Mouse (Mus musculus) ES-Bruce4 (cell line): ENCODE data around the gene Epha6. TPM values are rescaled to one million over a fixed set of nuclear protein-coding genes. Genes with fewer than 3 reads are reported as not detected.
A peak's percentile ranks its signal among the peaks of the same experiment; 100 is the strongest.

Experiments used
- H3K27ac ChIP-seq: 2 replicates; pipeline ENCODE4 v1.5.1; 2012; ENCODE audit warnings: low read length, inconsistent platforms; ENCODE audit not compliant: insufficient read depth
- H3K27me3 ChIP-seq: 2 replicates; pipeline ENCODE4 v1.6.1; 2012; ENCODE audit warnings: mild to moderate bottlenecking, low read length, inconsistent platforms; ENCODE audit not compliant: control insufficient read depth, poor library complexity, insufficient read depth, severe bottlenecking
- H3K36me3 ChIP-seq: 2 replicates; pipeline ENCODE4 v1.6.1; 2012; ENCODE audit warnings: inconsistent platforms, mild to moderate bottlenecking, low read length, moderate library complexity; ENCODE audit not compliant: control insufficient read depth, poor library complexity, insufficient read depth, severe bottlenecking
- H3K4me1 ChIP-seq: one replicate; pipeline ENCODE4 v1.8.1; 2011; ENCODE audit warnings: low read length; ENCODE audit not compliant: control insufficient read depth, insufficient read depth
- H3K4me3 ChIP-seq: 2 replicates; pipeline ENCODE4 v1.5.1; 2011; ENCODE audit warnings: low read depth, mild to moderate bottlenecking, low read length
- H3K9ac ChIP-seq: 2 replicates; pipeline ENCODE4 v1.6.1; 2012; ENCODE audit warnings: low read depth, mild to moderate bottlenecking, inconsistent platforms; ENCODE audit not compliant: poor library complexity, severe bottlenecking
- H3K9me3 ChIP-seq: replicated peaks from 2 replicates; pipeline ENCODE4 v1.6.1; 2012; ENCODE audit warnings: mild to moderate bottlenecking, low read length, inconsistent platforms; ENCODE audit not compliant: control insufficient read depth, poor library complexity, insufficient read depth, severe bottlenecking
- CTCF ChIP-seq: IDR thresholded peaks from one replicate; pipeline ENCODE4 v1.8.1; 2011; ENCODE audit warnings: low read depth, low read length
- EP300 ChIP-seq: IDR thresholded peaks from 2 replicates; pipeline ENCODE4 v1.6.1; 2011; ENCODE audit warnings: low read depth, low read length; ENCODE audit not compliant: insufficient read depth
- POLR2A ChIP-seq: IDR thresholded peaks from one replicate; pipeline ENCODE4 v1.8.1; 2011; ENCODE audit warnings: low read length; ENCODE audit not compliant: insufficient read depth
- polyA plus RNA-seq: library from polyadenylated mRNA; stranded (reverse); fragments of >200 nt; gene quantifications from 2 replicates; pipeline ENCODE4 v1.2.4, GENCODE M21; 2011; ENCODE audit warnings: low read depth; ENCODE audit not compliant: missing spikeins, insufficient read depth, insufficient read length

The Epha6 gene
- polyA plus RNA-seq, 1 experiment = not detected

DNA sequence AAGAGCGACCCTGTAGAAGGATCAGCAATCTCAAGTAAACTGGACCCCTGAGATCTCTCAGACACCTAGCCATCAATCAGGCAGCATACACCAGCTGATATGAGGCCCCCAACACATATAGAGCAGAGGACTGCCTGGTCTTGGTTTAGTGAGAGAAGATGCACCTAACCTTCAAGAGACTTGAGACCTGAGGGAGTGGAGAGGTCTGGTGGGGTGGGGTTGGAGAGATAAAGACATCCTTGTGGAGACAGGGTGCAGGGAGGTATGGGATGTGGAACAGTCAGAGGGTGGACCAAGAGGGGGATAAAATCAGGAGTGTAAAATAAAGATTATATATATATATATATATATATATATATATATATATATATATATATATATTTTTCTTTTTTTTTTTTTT is 105.8 kb downstream of the Epha6 start:
- Histone ChIP-seq H3K36me3 (no peaks in the 10 kb centered on the region), H3K4me3 (no peak overlapping the region), H3K9me3 (no peaks in the 10 kb centered on the region), H3K4me1 (no peaks in the 10 kb centered on the region), H3K27ac (no peak overlapping the region), H3K27me3 (no peaks in the 10 kb centered on the region), H3K9ac (no peak overlapping the region)
- no peak for TF ChIP-seq EP300

DNA sequence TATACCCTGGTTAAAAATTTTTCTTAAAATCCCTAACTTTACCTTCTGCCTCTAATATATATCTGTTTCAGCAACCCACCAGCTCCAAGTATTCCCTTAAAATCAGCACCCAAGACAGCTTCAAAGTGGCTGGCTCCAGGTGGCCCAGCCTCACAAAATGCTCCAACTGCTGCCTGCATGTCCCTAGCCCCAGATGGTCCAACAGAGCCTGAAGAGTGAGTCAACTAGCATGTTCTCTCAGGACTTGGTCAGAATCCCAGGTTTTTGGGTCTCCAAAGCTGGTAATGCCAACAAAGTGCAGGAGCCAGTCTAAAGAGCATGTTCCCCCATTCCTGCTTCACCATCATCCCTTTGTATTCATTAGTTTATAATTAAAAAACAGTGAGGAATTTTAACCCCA is 129.6 kb downstream of the Epha6 start:
- H3K27ac ChIP-seq = no peak overlapping the region
- no peaks in the 10 kb centered on the region for H3K27me3 ChIP-seq
- no peaks in the 10 kb centered on the region for H3K9me3 ChIP-seq
- no peaks in the 10 kb centered on the region for H3K36me3 ChIP-seq
- H3K9ac ChIP-seq = no peak overlapping the region
- no peaks in the 10 kb centered on the region for H3K4me1 ChIP-seq
- no peak for TF ChIP-seq POLR2A
- no peak for TF ChIP-seq CTCF
- TF ChIP-seq EP300 = no peak
- no peak overlapping the region for H3K4me3 ChIP-seq

DNA sequence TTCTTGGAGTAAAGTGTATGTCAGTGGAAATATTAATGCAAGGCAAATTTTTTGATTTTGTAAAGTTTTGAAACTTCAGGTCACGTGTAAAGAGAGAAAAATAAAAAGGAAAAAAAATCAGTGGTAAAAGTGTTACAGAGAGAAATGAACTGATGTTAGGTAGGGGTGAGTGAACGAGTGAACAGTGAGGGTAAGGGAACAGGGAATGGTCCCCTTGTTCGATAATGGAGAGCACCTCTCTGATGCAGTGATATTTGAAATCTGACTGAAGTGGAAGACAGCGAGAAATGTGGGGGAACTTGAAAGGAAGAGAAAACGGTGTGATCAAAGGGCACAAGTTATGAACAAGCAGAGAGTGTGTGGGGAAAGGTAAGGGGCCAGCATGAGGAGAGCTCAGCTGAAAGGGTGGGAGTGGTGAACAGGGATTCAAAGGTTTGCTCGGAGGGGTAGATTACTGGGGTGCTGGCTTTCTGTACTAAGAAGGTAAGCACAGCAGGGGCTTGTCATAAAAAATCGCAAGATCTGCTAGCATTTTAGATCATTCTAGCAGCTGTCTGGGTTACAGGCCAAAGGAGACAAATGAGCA is 137.0 kb downstream of the Epha6 start:
- Histone ChIP-seq H3K36me3 (no peaks in the 10 kb centered on the region), H3K4me1 (no peaks in the 10 kb centered on the region), H3K9me3 (no peaks in the 10 kb centered on the region), H3K4me3 (no peak overlapping the region), H3K27me3 (peaks cover 1% of the 10 kb centered on the region; the same call in 1 of the 2 replicates), H3K9ac (no peak overlapping the region), H3K27ac (no peak overlapping the region)
- TF ChIP-seq POLR2A (no peak), EP300 (no peak), CTCF (no peak)

DNA sequence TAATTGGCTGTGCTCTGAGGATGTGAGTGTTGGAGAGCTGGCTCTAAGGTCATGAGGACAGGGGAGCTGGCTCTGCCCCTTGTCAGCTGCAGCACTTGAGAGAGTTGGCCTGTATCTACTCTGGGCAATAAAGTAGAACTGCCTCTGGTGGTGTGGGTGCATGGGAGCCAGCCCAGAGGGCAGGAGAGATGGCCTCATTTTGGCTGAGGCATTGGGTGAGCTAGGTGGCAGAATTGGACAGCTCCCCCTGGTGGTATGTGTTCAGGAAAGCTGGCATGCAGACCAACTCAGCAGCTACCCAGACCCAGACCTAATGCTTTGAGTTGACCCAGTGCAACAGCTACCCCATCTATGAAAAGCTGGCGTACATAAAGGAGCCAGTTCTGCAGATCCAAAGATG is 170.0 kb downstream of the Epha6 start:
- Histone ChIP-seq H3K27me3 (no peaks in the 10 kb centered on the region), H3K36me3 (no peaks in the 10 kb centered on the region), H3K9me3 (no peaks in the 10 kb centered on the region), H3K4me3 (no peak overlapping the region), H3K9ac (no peak overlapping the region), H3K4me1 (no peaks in the 10 kb centered on the region), H3K27ac (no peak overlapping the region)
- no peak for TF ChIP-seq POLR2A
- no peak for TF ChIP-seq EP300
- peak; percentile 56 for TF ChIP-seq CTCF

DNA sequence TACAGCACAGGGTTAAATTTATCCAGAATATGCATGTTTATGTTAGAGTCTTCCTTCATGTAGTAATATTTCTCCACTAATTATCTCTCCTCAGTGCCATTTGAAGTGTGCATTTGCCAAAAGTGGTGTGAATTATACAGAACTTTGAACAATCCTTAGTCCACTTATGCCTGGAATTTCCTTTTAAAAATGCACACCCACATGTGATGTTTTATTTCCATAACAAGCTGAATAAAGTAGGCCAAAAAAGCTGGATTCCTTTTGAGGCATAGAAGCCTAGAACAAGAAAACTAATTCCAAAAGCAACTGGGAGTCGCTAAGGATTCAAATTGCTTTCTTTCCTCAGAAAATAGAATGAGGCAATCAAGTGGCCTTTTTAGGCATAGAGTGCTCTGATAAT is 171.1 kb downstream of the Epha6 start:
- Histone ChIP-seq H3K4me3 (no peak overlapping the region), H3K27me3 (no peaks in the 10 kb centered on the region), H3K9ac (no peak overlapping the region), H3K36me3 (no peaks in the 10 kb centered on the region), H3K27ac (no peak overlapping the region), H3K9me3 (no peaks in the 10 kb centered on the region), H3K4me1 (no peaks in the 10 kb centered on the region)
- no peak for TF ChIP-seq CTCF
- no peak for TF ChIP-seq POLR2A
- TF ChIP-seq EP300 = no peak

DNA sequence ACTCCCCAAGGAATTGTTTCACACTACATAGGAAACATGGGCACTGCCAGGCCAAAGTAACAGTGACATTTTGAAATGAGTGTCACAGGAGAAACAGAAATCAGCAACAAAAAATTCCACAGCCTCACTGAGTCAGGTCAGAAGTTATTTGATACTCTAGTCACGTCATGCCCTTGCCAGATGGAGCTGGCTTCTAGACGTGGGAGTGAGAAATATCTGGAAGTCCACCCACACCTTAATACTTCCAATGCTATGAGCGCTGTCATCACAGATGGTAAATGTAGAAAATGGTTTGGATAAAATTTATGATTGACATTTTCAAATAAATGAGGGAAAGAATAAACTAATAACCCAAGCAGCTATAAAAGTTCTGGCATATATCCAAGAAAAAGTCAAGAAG is 210.0 kb downstream of the Epha6 start:
- Histone ChIP-seq H3K9ac (no peak overlapping the region), H3K4me1 (no peaks in the 10 kb centered on the region), H3K9me3 (no peaks in the 10 kb centered on the region), H3K27me3 (no peaks in the 10 kb centered on the region), H3K4me3 (no peak overlapping the region), H3K27ac (no peak overlapping the region), H3K36me3 (no peaks in the 10 kb centered on the region)
- TF ChIP-seq CTCF (no peak), EP300 (no peak), POLR2A (no peak)
